Mouse (Mus musculus) cerebellum, postnatal 4 days (tissue): ENCODE data around the gene Tor2a.
A peak's percentile ranks its signal among the peaks of the same experiment; 100 is the strongest.

Experiments used
- DNase-seq, 2 experiments: peaks; one replicate each; pipeline ENCODE4 v3.0.0; 2022; ENCODE audit warnings: low spot score in 2 of 2, mixed read lengths in 1 of 2

Gene Tor2a

GRCm38 (mm10) chr2:32761859-32762258, 4.8 kb downstream of the Tor2a start:
- no peak for DNase-seq

- no peak for DNase-seq
Observed at GRCm38 (mm10) chr2:32763353-32763752, 6.3 kb downstream of the Tor2a start.

- DNase-seq = no peak
Observed at GRCm38 (mm10) chr2:32767241-32767640, 10.2 kb downstream of the Tor2a start.

- peak in 1 of 2 experiments; percentile 43 for DNase-seq
Observed at GRCm38 (mm10) chr2:32768661-32769285, 11.7 kb downstream of the Tor2a start.

GRCm38 (mm10) chr2:32769327-32770085, 12.5 kb downstream of the Tor2a start:
- DNase-seq = no peak

GRCm38 (mm10) chr2:32771886-32772285, 14.9 kb downstream of the Tor2a start:
- DNase-seq = no peak

GRCm38 (mm10) chr2:32772626-32773279, 15.7 kb downstream of the Tor2a start:
- no peak for DNase-seq

- DNase-seq = peak; percentile 94 to 96
Observed at GRCm38 (mm10) chr2:32775359-32776074, 18.5 kb downstream of the Tor2a start, which contains the start of the genes Ttc16 and Ptrh1. Gene Ttc16, minus strand, starts transcription at chr2:32775633. Gene Ptrh1, plus strand, starts transcription at chr2:32775786.

- DNase-seq = no peak
Observed at GRCm38 (mm10) chr2:32776192-32776591, 19.2 kb downstream of the Tor2a start.

- no peak for DNase-seq
Observed at GRCm38 (mm10) chr2:32778081-32778480, 21.0 kb downstream of the Tor2a start.

GRCm38 (mm10) chr2:32779131-32779530, 22.1 kb downstream of the Tor2a start:
- peak; percentile 41 to 69 for DNase-seq

GRCm38 (mm10) chr2:32779714-32780113, 22.7 kb downstream of the Tor2a start:
- DNase-seq = no peak

GRCm38 (mm10) chr2:32781710-32782109, 24.7 kb downstream of the Tor2a start:
- DNase-seq = no peak

- no peak for DNase-seq
Observed at GRCm38 (mm10) chr2:32784048-32784681, 27.1 kb downstream of the Tor2a start, which contains the start of gene Cfap157. Gene Cfap157, minus strand, starts transcription at chr2:32784428.

GRCm38 (mm10) chr2:32787176-32787575, 30.1 kb downstream of the Tor2a start:
- DNase-seq = no peak

- DNase-seq = no peak
Observed at GRCm38 (mm10) chr2:32788581-32788980, 31.5 kb downstream of the Tor2a start.

GRCm38 (mm10) chr2:32791297-32791696, 34.3 kb downstream of the Tor2a start:
- DNase-seq = no peak

- no peak for DNase-seq
Observed at GRCm38 (mm10) chr2:32795748-32796418, 38.8 kb downstream of the Tor2a start.

- DNase-seq = no peak
Observed at GRCm38 (mm10) chr2:32798251-32798962, 41.4 kb downstream of the Tor2a start.
